In the genomic region with DNA sequence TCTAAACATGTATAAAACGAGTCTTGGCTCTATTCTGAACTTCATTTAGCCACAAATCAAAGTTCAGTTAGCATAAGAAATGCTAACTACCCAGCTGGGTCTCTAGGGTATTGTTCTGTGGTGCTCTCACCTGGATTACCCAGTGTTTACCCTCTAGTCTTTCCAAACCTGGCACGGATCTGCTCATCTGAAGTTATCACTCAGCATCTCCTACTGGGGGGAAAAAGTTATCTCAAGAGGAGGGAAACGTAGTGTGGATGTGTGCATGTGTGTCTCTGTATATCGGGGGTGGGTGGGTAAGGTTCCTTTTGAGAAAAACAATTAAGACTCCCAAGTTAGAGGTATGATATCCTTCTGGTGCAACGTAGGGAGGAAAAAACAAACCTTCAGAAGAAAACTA, we compare ENCODE assay signal across 8 mouse cellular contexts. TPM values are rescaled to one million over a fixed set of nuclear protein-coding genes. Genes with fewer than 3 reads are reported as not detected.
A peak's percentile ranks its signal among the peaks of the same experiment; 100 is the strongest.
DNase-seq lines count a peak whose midpoint lies in the region; ATAC-seq lines count a peak whose summit lies in the region.

No protein-coding gene starts in this region.

- H3K4me2 ChIP-seq in lung, embryonic 15.5 days, result peak overlapping the region; percentile 97
- peak overlapping the region; percentile 86 for H3K4me2 ChIP-seq in limb, embryonic 13.5 days (replicated peaks)
- peak overlapping the region; percentile 83 for H3K4me2 ChIP-seq in stomach, embryonic 14.5 days (replicated peaks; ENCODE audit: low read depth, low read length)

- no peaks in the 10 kb centered on the region for H3K27me3 ChIP-seq in lung, embryonic 15.5 days
- no peaks in the 10 kb centered on the region for H3K27me3 ChIP-seq in forebrain, embryonic 10.5 days (ENCODE audit: poor library complexity, severe bottlenecking)
- no peaks in the 10 kb centered on the region for H3K27me3 ChIP-seq in limb, embryonic 13.5 days
- H3K27me3 ChIP-seq in stomach, embryonic 14.5 days (ENCODE audit: control insufficient read depth, insufficient read depth, low read length), result no peaks in the 10 kb centered on the region

- no peak for DNase-seq in lung, postnatal 14 days
- no peak for DNase-seq in forebrain, embryonic 10.5 days (ENCODE audit: extremely low spot score, low spot score)
- DNase-seq in right cerebral cortex, postnatal 14 days, result no peak
- no peak for DNase-seq in right cerebral cortex, postnatal 4 days
- no peak for DNase-seq in frontal cortex, postnatal 10 days (ENCODE audit: low spot score in 2 of 2)

- H3K36me3 ChIP-seq in lung, embryonic 15.5 days, result 0 out of 2 replicates have a peak, but pooled peaks cover 4% of the 10 kb centered on the region
- peaks cover 24% of the 10 kb centered on the region for H3K36me3 ChIP-seq in forebrain, embryonic 10.5 days (replicated peaks)
- H3K36me3 ChIP-seq in limb, embryonic 13.5 days, result peaks cover 17% of the 10 kb centered on the region
- H3K36me3 ChIP-seq in stomach, embryonic 14.5 days (ENCODE audit: control insufficient read depth, insufficient read depth, low read length), result peaks cover 4% of the 10 kb centered on the region; the same call in 1 of the 2 replicates

- H3K9me3 ChIP-seq in lung, embryonic 15.5 days, result no peaks in the 10 kb centered on the region
- no peaks in the 10 kb centered on the region for H3K9me3 ChIP-seq in forebrain, embryonic 10.5 days
- no peaks in the 10 kb centered on the region for H3K9me3 ChIP-seq in limb, embryonic 13.5 days
- no peaks in the 10 kb centered on the region for H3K9me3 ChIP-seq in stomach, embryonic 14.5 days (ENCODE audit: control insufficient read depth, low read depth, low read length)

- peak overlapping the region; percentile 72 for H3K4me3 ChIP-seq in lung, embryonic 15.5 days
- peak overlapping the region; percentile 75 for H3K4me3 ChIP-seq in forebrain, embryonic 10.5 days
- peak overlapping the region; percentile 60 for H3K4me3 ChIP-seq in limb, embryonic 13.5 days
- H3K4me3 ChIP-seq in stomach, embryonic 14.5 days (ENCODE audit: low read depth, low read length), result peak overlapping the region; percentile 55

- 24% methylated on average over 5 of the region's 5 CpGs for WGBS in lung, embryonic 15.5 days
- 39% methylated on average over 5 of the region's 5 CpGs for WGBS in forebrain, embryonic 10.5 days
- 35% methylated on average over 5 of the region's 5 CpGs for WGBS in limb, embryonic 13.5 days
- WGBS in stomach, embryonic 14.5 days, result 19% methylated on average over 5 of the region's 5 CpGs

- ATAC-seq in lung, embryonic 15.5 days (ENCODE audit: borderline replicate concordance, extremely low read depth, low FRiP score, low TSS enrichment), result no peak
- ATAC-seq in limb, embryonic 13.5 days (ENCODE audit: low FRiP score, low read depth), result no peak
- ATAC-seq in stomach, embryonic 14.5 days (ENCODE audit: insufficient number of reproducible peaks, insufficient read depth, low FRiP score, low read depth), result no peak

- H3K4me1 ChIP-seq in lung, embryonic 15.5 days, result peaks cover 26% of the 10 kb centered on the region
- H3K4me1 ChIP-seq in forebrain, embryonic 10.5 days, result peaks cover 30% of the 10 kb centered on the region
- peaks cover 13% of the 10 kb centered on the region for H3K4me1 ChIP-seq in limb, embryonic 13.5 days
- H3K4me1 ChIP-seq in stomach, embryonic 14.5 days (ENCODE audit: control insufficient read depth, insufficient read depth, low read length), result peaks cover 15% of the 10 kb centered on the region; the same call in 1 of the 2 replicates

- H3K27ac ChIP-seq in lung, embryonic 15.5 days, result peak overlapping the region; percentile 96; the same call in 1 of the 2 replicates
- peak overlapping the region; percentile 95 for H3K27ac ChIP-seq in forebrain, embryonic 10.5 days
- H3K27ac ChIP-seq in limb, embryonic 13.5 days, result no peak overlapping the region
- no peak overlapping the region for H3K27ac ChIP-seq in stomach, embryonic 14.5 days (ENCODE audit: low read length)

- H3K9ac ChIP-seq in lung, embryonic 15.5 days, result peak overlapping the region; percentile 65; the same call in 1 of the 2 replicates
- H3K9ac ChIP-seq in limb, embryonic 13.5 days, result peak overlapping the region; percentile 77
- no peak overlapping the region; the same call in 1 of the 2 replicates for H3K9ac ChIP-seq in stomach, embryonic 14.5 days (replicated peaks; ENCODE audit: low read depth, low read length)

RNA-seq across cellular contexts. Expression of a gene that starts 1.8 kb away (rescaled TPM):
- polyA plus RNA-seq in lung, embryonic 15.5 days (2015; fragmentation: Nextera tagmentation; extraction: Ambion mirVana), result 38.8 and 43.7 TPM in 2 replicates
- 42.2 and 44.7 TPM in 2 replicates for polyA plus RNA-seq in forebrain, embryonic 10.5 days (2016; fragmentation: Nextera tagmentation; extraction: Ambion mirVana)
- polyA plus RNA-seq in limb, embryonic 13.5 days (2015; fragmentation: Nextera tagmentation; extraction: Ambion mirVana), result 38.8 and 40.1 TPM in 2 replicates
- polyA plus RNA-seq in stomach, embryonic 14.5 days (2014; fragmentation: Nextera tagmentation; extraction: Ambion mirVana), result 27.7 and 28.3 TPM in 2 replicates

Comparison
In these comparisons a context has a peak if more than half of its experiments do, and no peak if none do; other contexts are left out.
1. H3K27ac ChIP-seq: peak in lung, embryonic 15.5 days (single experiment) and forebrain, embryonic 10.5 days (single experiment); none in limb, embryonic 13.5 days (single experiment) and stomach, embryonic 14.5 days (single experiment).
2. Peak in every context shown above with its lines, with median percentiles within 50 percentile points of each other: H3K4me2 ChIP-seq and H3K4me3 ChIP-seq.